Mouse (Mus musculus) gonadal fat pad, adult 2 months (tissue): ENCODE results near the gene Pakap. TPM values are rescaled to one million over a fixed set of nuclear protein-coding genes. Genes with fewer than 3 reads are reported as not detected.

Experiments used
- DNase-seq: peaks from one replicate; pipeline ENCODE4 v3.0.0-alpha.2; 2012; ENCODE audit warnings: low read depth
- polyA plus RNA-seq: library from polyadenylated mRNA; depleted of rRNA; stranded (reverse); fragments of >200 nt; gene quantifications from 2 replicates; pipeline ENCODE4 v1.2.3, GENCODE M21; 2012; rRNA removed

Gene Pakap
- polyA plus RNA-seq, 1 experiment, result 3.7 TPM

DNA sequence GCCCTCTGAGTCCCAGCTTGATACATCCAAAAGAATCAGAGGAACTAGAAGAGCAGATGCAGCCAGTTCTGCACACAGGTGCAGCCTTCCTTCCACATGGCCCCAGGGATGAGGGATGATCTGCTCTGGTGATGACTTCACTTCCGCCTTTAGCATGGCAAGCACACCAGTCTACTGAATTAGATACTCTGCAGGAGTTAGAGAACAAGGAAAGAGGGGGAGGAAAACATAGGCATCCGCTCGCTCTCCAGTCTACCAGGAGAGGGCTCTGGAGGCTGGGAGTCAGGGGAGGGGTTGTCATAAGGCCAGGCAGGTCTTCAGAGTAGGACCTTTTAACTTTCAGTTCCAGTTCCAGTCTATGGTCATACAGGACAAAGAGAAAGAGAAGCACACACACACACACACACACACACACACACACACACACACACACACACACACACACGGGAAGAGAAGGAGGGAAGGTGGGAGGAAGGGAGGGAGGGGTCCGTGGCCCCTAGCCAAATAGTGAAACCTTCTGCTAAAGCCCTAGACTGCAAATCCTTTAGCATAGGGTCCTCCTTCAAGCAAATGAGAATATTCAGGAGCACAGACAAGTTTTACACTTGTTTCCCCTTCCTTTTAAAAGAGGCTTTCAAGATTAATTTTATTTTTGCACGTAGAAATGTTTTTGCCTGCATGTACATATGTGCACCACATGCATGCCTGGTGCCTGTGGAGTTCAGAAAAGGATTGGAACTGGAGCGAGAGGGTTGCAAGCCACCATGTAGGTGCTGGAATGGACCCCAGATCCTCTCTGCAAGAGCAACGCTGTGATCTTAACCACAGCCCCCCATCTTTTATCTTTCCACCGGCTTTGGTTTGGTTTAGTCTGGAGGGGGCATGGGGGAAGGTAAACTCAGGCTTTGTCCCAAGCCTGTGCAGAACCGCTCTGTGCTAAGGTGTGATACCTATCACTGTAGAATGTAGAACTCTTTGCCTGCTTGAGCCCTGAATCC is 346.5 kb downstream of the Pakap start:
- no peak for DNase-seq

DNA sequence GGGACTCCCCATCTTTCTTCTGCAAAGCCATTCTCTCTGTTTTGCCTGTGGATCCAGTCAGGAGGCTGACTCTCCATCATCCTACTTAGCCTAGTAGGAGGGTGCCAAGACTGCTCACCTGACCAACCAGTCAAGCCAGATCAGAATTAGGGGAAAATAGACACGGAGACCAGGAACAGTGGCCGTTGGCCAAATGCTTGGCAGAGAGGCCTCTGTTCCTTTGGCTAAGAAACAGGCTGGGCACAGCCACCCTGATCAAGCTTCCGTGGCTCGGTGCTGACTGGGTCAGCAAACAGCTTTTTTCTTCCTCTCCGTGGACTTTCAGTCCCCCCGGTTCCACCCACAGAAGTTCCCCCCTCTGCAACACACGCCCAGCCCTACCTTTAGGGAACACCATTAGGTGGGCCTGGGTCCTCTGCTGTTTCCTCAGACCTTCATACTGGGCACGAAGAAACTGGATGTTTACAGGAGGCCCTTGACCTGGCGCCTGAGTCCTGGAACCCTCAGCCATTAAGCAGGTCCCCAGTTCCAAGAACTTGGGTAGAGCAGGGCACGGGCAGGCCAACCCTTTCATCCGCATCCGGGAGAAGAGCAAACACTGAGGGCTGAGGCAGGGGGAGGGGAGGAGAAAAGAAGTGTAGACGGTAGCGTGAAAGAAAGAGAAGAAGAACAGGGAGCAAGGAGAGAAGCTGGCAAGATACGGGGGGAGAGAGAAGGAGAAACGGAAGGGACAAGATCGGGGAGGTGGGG is 347.4 kb downstream of the Pakap start:
- peak; percentile 52 for DNase-seq

DNA sequence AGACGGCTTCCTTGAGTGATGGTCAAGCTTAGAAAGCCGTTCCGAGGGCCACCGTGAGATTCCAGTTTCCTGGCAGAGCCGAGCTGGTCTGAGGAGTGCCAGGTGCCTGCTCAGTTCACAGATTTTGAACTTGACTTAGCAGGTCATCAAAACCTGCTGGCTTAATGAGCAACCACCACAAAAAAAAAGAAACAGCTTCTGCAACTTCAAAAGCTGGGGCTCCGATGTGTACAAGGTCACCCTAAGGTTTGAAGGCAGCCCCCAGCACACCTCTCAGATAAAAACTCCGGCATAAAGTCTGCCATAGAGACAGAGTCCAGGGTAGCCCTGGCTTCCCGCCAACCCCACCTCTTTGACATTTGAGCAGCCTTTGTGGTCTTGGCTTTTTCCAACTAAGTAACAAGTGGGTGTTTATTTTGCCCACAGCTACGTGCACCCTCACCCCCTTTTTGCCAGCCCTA is 348.3 kb downstream of the Pakap start, which contains the start of gene D630039A03Rik:
TSS of gene D630039A03Rik (minus strand) at position 97 of the 461 bp plus-strand sequence.
- DNase-seq, result no peak

DNA sequence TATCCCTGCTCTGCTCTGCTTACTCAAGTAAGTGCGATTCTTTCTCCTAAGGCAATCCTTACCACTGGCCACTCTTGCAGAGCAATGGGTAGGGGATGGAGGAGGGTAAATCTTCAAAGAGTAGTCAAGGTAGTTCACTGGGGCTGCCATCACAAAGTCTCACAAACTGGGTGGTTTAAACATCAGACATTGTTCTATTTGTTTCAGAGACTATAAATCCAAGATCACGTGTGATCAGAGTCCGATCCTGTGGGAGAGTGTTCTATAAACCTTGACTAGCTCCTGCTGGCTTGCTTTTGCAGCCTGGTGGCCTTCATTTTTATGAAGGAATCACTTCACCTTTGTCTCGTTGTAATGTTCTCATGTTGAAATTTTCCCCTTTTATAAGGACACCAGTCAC is 348.7 kb downstream of the Pakap start:
- DNase-seq, result no peak

DNA sequence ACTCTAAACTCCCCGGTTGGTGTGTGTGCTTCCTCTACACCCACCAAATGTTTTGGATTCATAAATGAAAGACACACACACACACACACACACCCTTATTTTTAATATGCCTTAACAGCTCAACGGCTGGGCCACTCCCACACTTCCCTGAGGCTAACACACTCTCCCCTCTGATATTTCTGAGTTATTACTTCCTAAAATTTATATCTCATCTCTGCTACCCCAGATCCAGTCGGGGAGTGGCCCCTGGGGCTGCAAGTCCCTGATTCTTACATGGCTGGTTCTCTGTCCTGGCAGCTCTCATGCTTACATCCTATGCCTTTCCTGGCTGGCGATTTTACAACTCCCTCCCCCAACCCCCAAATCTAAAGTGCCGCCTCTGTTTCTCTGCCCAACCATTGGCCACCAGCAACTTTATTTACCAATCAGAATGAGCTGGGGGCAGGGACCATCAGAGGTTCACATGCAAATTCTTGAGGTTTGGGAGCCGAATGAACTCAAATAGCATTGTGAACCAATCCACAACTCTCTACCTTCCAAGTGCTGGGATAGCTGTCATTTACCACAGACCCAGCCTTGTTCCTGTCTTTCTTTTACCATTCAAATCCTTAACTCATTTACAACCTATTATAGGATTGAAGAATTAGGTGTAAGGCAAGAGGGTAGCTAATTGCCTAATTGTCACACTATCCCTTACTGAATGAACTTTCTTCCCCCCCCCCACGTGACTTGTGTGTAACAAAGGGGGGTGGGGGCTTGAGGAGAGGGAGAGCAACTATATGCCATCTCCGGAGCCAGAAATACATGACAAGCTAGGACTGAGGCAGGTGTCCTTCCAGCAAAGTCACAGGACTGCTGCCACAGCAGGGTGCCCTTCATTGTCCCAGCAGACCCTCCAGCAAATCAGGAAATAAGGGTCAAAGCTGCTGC is 351.8 kb downstream of the Pakap start:
- no peak for DNase-seq

DNA sequence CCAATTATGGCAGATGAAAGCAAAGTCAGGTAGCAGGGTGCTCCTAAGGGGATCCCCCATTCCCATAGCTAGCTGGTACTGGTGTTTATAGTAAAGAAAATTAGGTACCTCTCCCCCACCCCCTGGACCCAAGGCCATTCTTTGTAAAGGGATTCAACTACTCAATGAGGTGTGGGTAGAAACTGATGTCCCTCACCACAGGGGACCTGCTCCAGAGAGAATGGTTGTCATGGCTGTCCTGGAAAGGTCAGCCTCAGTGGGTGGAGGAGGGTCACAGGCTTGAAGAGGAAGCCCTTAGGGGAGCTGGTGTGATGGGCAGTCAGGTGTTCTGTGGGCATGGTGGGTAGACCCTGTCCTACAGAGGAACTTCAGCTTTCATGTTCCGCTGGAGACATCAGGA is 352.5 kb downstream of the Pakap start:
- DNase-seq, result no peak

DNA sequence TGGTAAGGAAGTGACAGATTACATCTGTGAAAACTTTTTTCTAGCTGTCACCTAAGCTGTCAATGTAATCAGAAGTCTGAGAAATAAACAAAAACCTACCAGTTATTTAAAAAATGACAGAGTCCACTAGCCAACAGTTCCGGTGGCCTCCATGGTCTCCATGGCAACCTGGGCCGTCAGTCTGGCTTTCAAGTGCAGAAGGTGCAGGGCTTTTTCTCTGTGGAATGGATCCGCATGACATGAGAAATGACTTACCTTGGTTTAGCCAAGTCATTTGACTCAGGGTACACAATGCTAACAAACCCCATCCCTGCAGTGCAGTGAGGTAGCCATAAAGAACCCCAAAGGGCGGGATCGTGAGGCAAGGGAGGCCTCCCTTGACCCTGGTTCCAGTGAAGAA is 354.2 kb downstream of the Pakap start:
- DNase-seq, result no peak

DNA sequence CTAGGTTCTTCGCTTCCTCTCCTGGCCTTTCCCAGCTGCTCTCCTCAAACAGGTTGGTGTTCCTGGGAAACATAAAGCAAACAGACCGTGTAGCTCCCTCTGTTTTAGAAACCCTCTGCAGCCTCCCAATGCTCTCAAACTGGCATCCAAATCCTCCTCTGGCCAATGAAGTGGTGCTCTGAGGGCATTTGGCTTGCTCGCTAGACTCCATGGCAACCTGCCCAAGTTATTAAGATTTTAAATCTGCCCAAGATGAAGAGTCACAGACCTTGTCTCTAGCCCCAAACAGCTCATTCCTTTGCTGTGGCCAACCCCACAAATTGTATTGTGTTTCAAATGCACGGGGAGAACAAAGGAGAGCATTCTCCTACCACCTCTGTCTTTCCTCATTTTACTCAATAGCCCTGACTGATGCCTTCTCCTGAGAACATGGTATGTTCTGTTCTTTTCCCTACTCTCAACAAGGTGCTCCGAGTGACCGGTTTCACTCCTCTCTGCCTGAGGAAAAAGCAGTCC is 356.6 kb downstream of the Pakap start:
- DNase-seq, result no peak

DNA sequence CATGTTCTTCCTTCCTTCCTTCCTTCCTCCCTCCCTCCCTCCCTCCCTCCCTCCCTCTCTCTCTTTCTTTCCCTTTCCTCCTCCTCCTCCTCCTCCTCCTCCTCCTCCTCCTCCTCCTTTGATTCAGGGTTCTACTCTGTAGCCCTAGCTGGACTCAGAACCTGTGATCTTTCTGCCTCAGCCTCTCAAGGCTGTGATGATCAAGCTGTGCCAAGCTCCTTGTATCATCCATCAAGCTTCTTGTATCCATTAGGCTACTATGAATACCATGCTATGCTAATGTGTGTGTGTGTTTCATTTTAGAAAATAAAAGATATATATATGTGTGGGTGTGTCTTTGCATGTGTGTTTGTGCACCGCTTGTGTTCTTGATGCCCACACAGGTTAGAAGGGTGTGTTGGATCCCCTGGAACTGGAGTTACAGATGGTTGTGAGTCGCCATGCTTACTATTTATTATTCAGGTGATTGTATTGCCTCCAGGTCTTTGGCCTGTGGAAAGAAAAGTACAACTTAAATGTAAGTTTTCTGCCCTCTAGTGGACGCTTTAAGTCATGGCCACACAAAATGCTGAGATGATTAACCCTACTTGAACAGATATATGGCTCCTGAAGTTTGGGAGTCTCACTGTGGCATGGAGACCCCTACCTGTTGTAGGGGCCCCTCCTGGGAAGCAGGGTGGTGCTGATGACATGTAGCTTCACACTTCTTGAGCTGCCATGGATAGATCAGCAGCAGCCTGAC is 359.7 kb downstream of the Pakap start:
- DNase-seq, result no peak

DNA sequence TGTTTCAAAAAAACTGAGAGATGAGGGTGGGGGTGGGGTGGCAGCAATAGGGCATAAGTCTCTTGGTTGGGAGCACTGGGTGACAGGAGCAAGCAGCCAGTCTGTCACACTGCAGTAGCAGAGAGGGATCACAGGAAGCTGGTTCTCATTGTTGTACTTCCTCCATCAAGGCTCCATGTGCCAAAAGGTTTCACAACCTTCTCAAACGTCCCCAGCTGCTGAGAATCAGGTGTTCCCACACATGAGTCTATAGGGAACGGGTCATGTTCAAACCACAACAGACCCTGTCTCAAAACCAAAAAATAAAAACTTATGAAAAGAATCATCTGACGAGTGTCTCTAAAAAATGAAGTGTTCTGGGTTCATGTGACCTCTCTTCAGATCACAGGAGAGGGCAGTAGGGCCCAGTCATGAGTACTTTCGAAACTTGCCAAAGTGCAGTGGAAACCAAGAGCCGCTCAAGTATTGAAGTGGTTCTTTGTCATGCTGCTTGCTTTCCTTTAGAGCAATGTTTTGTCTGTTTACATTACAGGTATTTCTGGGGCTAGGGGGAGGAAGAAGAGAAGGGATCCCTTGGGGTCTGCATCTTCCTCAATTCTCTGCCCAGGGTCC is 362.7 kb downstream of the Pakap start:
- DNase-seq, result no peak

DNA sequence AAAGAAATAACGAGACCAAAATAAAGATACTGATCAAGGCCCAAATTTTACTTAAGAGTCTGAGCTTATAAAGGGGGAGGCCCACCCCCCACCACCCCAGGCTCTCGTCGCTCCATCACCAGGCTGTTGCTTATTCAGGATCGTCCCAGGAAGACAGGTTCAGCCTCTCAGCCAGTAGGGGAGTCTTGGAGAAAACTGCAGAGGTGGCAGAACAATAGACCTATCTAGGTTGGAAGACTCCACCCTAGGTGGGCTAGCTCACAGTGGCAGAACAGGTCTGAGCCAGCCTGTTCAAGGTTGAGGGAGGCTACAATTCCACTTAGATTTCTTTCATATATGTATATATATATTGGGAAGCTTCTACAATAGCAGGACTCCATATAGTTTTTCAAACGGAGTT is 366.2 kb downstream of the Pakap start:
- DNase-seq, result no peak

DNA sequence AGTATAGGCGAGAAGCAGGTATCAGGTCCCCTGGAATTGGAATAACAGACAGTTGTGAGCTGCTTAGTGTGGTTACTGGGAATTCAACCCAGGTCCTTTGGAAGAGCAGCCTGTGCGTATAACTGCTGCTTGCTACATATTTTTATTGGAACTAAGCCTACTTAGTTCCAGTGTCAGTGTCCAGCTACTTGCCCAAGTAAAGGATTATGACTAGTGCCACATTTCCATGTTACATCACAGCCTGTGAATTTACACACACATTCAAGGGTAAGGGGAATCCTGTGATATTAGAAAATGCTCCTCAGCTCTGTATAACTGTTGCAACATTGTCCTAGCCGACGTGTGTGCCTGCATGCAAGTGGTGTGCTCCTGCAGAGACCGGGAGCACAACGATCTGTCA is 369.3 kb downstream of the Pakap start:
- no peak for DNase-seq

DNA sequence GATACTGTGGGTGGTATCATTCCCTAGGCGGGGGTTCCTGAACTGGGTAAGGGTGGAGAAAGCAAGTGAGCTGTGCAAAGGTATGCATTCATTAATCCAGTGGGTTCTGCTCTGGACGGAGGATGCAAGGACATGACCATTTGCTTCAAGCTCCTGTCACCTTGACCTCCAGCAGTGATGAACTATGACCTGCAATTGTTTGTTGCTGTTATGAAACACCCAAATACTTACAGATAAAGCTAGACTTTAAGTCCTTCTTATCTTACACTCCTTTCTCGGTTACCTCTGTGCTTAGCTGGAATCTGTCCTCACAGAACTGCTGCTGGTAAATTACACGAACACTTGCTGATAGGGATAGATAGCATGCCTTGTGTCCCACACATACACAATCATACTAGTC is 372.7 kb downstream of the Pakap start:
- no peak for DNase-seq

DNA sequence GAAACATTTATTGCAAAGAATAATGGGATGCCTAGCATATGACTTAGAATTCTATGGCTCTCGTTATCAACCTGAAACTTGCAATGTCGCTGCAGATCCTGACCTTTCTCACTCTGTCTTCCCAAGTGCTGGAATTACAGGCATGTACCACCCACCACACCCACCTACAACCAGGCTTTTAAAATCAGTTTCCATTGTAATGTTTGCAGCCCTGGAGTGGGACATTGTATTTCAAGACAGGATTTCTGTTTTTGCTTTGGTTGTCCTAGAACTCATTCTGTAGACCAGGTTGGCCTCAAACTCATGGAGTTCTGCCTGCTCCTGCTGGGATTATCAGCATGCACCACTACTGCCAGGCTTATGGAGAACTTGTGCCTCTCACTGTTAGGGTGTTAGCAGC is 374.9 kb downstream of the Pakap start:
- no peak for DNase-seq

Other genes with a start within 250 kb of the Pakap start
- gene Palm2, start 133.9 kb upstream of the Pakap start, polyA plus RNA-seq, result 0.43 and 0.45 TPM in 2 replicates
- 35.1 and 58.6 TPM in 2 replicates for gene Akap2, start 149.5 kb downstream of the Pakap start, polyA plus RNA-seq